Mouse (Mus musculus): ENCODE measurements around the gene Rd3. TPM values are rescaled to one million over a fixed set of nuclear protein-coding genes. Genes with fewer than 3 reads are reported as not detected.

The Rd3 gene
- total RNA-seq, 4 experiments from 2014 or later: 0.21 to 0.22 TPM; not detected in 2

DNA sequence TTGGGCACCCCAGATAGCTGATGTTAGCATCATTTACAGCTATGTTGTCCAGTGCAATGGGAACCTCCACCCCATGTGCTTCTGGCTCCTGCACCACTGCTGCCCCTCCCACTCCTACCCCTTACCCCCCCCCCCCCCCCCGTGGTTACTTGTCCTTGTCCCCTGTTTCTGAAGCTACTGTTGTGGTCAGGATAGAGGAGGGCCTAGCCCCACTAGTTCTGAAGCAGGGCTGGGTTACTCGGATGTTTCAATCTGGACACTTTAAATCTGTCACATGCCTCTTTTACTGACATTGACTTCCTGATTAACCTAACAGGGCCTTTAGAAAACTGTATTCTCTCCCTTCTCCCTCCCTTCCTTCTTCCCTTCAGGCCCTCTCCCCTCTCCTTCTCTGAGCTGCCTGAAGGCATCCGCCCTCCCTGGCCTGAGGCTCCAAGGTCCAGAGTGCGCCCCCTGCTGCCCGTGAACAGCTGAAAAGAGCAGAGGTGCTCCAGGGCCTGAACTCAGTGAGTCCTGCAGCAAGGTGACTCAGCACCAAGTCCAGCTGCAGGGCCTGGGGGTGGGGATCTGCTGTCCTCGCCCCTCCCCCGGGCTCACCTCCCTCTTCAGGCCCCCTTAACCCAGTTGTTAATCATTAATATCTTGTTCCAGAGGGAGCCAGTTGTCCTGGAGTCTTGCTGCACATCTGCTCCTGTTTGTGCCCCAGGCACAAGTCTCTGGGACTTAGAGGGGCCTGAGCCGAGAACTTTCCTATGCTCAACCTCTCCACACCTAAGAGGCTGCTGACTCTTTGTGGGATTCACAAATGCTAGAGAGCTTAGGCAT is 13.0 kb upstream of the Rd3 start:
- DNase-seq: peak; percentile 68

DNA sequence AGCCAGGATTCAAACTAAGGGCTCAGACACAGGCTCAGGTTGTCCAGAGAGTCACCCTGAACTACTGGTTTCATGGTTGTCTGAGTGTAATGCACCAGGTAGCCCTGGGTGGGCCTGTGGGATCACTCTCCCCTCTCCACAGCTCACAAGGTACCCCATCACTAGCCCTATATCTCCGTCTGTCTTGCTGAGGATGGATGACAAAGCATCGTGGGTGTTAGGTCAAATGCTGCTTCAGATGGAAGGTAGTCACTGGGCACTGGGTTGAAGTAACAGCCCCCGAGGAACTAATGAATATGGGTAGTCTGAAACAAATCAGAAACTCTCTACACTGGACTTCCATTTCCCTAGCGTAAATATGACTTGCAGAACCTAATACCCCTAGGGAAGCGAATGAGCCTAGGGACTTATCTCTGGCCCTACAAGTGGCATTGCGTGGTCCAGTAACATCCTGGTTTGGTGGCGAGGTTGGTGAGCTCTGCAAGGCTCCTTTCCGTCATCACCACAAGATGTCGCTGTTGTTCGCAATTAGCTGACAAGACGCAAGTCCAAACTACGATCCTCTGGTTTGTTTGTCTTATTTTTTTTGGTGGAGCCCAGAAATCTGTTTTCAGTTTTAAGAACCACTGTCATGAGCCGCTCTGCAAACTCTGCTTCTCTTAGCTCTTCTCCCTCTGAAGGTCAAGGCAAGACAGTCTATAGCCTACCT is 12.2 kb upstream of the Rd3 start:
- peak; percentile 49 for DNase-seq

DNA sequence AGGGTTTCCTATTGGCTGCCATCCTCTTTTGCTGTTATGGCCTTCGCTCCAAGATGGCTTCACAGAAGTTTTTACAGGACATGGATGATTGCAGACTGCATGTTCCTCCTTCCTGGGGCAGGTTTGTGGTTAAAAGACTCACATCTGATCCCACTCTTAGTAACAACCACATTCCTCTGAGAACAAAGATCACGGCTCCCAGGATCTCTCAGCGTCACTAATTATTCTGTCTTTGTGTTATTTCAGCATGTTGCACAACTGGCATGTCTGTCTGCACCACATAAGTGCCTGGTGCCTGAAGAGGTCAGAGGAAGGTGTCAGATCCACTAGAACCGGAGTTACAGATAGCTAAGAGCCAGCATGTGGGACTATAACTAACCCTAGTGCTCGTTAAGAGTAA is 7.2 kb upstream of the Rd3 start:
- no peak for DNase-seq

DNA sequence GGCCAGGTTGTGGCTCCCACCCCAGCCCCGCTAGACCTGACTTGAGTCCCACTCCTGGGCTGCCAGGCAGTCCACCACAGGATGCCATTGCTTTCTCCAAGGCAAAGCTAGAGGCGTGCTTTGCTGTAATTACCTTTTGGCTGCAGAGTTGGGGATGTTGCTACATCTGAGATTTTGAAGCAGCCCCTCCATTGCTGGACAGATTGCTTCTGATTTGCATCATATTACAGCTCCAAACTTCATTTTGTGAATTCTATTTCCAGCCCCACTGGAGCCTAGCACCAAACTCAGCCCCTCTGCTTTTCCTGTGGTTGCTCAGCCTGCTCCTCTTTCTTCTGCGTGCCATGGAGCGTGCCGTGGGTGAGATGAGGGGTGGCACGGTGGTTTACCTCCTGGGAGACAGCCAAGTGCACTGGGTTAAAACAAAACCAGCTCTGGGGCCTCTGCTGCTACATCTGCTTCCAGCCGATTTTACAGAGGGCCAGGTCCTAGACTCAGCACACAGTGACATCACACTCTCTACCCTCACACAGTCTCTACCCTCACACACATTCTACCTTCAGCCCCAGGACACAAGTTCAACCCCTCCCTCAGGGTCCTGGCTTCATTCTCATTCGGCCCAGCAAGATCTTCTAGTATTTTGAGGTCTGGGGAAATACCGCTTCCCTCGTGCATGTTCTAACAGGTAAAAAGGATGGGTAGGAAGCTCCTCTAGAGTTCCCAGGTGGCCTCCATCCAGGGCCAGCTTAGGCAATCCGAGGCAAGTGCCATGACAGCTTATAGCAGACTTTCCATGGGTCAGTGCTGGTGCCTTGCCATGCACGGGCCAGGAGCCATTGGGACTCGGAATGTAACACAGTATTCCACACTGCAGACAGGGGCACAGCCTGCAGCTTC is 2.4 kb upstream of the Rd3 start:
- DNase-seq: no peak

DNA sequence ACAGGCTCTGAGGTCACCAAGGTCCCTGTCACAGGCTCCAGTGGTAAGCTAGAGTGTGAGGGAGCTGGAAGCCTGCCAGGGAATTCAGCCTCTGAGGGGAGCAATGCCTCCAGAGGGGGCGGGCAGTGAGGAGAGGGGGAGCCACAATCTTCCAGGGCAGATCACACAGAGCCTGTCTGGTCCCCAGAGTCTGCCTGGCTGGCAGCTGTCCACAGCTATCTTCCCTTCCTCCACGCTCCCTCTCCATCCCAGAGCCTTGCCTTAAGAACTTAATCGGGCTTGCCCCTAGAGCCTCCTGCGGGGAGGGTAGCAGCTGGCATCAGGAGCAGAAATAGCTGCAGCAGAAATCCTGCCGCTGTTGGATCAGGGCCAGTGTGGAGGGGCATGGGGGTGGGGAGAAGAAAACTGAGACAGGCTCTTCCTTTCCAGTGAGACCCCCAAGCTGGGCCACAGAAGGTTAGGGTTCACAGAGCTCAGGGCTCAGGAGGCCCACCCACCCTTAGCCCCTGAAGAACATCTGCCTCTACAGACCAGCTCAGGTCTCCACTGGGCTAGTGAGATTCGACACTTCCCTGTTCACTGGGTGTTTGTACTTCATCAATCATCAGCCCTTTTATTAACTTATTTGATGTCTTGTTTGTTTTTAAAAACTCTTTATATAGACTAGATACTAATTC is 4.4 kb downstream of the Rd3 start:
- no peak for DNase-seq

DNA sequence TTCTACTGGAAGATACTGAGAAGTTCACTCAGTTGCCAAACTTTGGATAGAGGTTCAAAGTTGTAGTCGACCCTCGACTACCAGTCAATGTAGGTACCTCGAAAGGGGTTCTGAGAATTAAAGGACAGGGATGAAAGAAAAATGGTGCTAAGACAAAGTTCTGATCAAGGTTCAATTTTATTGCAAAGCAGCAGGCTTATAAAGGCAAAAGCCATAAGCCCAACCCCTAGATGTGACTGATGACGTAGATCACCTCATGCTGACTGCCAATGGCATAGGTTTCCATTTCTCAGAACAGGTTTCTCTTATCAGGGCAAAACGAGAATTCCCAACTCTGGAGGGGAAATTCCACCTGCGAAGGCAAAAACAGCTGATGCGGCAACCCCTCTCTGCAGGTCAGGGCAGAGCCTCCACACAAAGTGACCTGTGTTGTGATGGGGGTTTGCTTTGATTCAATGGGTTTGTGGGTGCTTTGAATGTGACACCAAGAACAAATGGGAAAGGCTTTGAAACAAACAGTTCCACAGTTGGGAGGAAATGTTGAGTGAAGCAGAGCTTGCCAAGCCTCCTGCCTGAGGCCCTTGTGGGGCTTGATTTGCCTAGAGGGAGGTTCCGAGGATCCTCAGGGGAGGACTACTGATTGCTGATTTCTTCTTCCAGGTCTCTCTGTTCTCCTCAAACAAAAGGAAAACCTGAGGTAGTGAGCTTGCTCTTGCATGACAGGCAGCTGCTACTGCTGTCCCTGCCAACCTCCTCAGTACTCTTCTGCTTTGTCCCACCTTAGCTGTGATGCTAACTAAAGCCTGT is 9.7 kb downstream of the Rd3 start:
- no peak for DNase-seq

DNA sequence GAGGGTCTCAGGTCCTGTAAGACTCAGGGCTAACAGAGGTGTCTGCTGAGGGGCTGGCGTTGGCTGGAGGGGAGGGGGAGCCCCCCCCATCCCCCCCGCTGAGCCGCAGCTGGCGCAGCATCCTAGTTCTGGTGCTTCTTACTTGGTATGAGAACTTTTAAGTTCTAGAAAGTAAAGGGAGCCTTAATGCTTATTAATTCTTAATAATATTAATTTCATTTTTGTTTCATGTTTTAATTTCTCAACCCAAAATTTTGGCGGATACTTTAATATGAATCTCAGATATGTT is 10.3 kb downstream of the Rd3 start:
- DNase-seq: no peak

DNA sequence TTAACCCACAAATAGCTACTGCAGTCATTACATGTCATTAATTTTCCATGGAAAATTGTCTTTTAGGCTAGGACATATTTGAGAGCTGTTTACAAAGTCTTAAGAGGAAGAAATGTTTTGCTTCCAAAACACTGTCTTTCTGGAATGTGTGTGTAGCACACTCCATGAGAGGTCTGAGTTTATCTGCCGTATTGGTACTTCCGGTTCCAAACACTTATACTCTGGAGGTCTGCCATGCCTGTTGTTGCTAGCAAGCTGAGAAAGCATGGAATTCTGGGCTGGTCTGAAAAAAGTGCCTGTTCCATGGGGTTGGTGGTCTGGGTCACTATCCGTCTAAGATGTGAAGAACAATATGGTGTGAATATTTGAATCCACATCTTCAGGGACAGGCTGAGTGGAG is 11.5 kb downstream of the Rd3 start:
- no peak for DNase-seq

DNA sequence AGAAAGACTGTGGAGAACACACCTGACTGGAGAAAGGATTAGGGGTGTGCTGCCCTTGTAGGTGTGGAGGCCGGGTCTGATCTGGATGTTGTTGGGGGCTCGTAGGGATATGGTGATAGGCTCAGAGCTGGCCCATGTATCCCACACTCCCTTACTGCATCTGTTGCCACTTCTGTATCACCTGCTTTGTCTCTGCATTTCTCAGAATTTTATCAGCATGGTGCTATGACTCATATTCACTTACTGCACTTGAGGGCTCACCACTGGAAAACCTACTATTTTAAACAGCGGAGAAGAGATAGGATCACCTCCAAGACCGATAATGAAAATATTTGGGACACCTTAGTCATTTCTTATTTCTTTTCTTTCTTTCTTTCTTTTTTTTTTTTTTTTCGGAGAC is 11.9 kb downstream of the Rd3 start:
- no peak for DNase-seq

DNA sequence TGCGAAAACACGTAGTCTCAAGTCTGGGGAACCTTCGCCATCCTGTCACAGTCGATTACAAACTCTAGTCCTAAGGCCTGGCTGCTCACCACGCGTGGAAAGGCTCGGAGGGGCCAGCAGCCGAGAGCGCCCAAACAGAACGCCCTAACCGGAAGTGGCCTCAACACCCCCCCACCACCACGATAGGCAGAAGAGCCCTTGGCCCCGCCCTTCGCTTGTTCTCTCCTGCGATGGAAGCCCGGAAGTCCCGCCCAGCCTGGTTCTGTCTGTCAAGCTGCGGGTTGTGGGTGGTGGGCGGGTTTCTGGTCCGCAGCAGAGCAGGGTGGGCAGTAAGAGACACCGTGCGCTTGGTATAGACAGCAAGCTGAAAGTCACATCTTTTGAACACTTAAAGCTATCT is 12.8 kb downstream of the Rd3 start:
- DNase-seq: peak; percentile 94

DNA sequence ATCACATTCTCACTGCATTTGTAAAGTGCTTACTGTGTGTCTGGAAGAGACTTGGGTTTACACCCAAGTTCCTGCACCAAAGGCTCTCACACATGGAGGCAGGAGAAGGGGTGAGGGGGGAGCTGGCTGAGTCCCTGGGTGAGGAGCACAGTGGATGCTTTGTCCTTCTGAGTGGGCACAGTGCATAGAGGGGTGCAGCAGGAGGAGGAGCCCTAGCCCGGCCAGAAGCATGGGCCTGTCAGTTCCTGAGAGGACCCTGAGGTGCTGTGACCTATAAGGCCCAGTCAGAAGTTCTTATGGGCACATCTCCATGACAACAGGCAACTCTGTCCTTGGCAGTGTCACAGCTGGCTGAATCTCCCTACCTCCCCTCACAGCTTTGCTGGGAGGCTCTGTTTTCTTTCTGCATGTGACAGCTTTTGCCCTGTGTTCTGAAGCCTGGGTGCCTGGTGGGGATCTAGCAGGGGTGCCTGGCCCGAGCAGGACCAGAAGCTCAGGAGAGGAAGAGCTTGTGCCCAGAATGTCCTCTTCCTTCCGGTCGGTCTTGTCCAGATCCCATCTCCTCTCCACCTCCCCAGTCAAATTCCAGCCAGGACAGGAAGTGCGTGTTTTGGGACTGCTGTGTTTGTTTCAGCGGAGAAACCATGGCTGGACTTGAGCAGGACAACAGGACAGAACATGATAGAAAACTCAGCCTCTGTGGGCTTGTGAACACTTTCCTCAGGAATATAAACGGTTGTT is 15.0 kb downstream of the Rd3 start:
- DNase-seq: no peak

DNA sequence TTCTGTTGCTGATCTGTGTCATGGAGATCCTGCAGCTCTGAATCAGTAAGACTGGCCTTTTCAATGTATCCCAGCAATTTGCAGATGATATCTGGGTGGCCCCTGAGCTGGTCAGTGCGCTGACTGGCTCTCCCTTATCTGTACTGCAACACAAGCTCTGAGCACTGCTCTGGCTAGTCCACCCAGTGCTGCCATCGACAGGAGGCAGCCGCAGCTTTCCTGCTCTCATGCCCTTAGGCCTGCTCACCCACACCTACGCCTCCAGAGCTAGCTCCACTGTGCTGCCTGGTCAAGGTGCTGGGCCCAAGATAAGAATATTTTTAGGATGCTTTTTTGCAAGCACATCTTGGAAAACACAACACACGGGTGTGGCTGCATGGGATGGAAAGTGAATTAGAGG is 17.3 kb downstream of the Rd3 start:
- no peak for DNase-seq

DNA sequence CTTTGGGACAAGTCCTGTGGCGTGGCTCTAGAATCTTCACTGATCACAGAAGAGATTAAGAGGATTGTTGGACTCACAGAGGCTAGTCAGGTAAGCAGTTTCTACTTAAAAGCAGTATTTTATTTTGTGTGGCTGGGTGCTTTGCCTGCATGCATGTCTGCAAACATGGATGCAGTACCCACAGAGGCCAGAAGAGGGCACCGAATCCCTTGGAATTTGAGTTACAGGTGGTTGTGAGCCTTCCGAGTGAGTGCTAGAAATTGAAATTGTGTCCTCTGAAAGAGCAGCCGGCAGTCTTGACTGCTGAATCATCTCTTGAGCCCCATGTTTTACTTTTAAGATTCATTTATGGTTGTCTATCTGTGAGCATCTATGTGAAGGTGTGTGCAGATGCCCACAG is 18.3 kb downstream of the Rd3 start:
- DNase-seq: no peak

DNA sequence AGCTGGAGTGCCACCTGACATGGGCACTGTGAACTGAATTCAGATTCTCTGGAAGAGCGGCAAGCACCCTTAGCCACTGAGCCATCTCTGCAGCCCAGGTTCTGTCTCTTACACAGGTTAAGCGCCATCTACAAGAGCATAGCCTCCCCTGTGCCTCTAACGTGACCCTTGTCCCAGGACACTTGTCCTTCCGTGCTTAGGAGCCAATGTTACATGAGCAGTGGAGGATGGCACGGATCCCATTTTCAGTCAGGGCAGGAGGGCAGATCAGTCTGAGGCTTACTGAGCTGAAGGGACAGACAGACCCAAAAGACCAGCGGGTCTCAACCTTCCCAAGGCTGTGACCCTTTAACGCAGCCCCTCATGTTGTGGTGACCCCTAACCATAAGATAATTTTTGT is 18.7 kb downstream of the Rd3 start:
- DNase-seq: no peak

DNA sequence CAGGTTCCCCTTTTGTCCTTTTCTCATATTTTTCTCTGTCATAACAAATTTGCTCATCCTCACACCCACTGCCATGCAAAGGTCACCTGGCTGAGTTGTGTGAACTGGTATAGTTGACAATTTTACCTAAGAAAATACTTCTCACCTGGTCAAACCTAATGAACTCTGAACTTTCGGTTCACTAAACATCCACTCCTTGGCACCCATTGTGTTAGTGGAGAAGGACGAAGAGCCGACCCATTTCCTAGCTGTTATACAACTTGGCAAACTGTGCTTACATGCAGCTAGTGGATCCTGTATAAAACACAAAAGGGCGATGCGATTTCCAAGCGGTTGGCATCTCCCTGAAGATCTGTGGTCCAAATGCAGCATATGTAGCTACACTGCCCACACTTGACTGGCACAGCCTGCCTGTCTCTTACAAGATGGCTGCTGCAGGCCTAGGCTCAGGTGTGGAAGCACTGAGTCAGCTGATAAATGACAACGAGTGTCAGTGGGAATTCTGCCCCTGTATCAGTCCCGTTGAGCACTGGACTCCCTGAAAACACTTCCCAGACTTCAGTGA is 19.5 kb downstream of the Rd3 start:
- DNase-seq: no peak

DNA sequence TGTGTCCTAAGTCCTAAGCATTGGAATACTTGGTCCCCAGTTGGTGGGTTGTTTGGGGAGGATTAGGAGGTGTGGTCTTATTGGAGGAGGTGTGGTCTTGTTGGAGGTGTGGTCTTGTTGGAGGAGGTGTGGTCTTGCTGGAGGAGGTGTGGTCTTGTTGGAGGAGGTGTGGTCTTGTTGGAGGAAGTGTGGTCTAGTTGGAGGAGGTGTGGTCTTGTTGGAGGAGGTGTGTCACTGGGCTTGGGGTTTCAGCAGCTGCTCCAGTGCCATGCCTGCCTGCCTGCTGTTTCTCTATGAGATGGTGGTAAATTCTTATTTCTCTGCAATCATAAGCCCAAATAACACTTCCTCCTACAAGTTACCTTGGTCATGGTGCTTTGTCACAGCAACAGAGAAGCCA is 21.9 kb downstream of the Rd3 start:
- no peak for DNase-seq

Measured in adrenal gland, adult 8-10 months (tissue).